In genomic region chr6:31190628-31191373, GRCm38 (mm10) we compare ENCODE assay signal across 10 mouse cellular contexts.
DNase-seq lines count a peak whose midpoint lies in the region; ATAC-seq and TF ChIP-seq lines count a peak whose summit lies in the region.
"Had no signal": no experiment of that assay in that cellular context is flagged by ENCODE, and none has a peak within 500 bp of the region (broad histone marks: within the 10 kb centered on the region; RNA-seq: fewer than 3 reads in every experiment).

No protein-coding gene starts in this region.

- peak; percentile 70 for TF ChIP-seq CTCF in lung, embryonic 14.5 days (IDR thresholded peaks at IDR 0.05; ENCODE audit: low read depth)

- no peak overlapping the region for H3K9ac ChIP-seq in lung, embryonic 14.5 days

- no peak overlapping the region for H3K27ac ChIP-seq in lung, embryonic 14.5 days (ENCODE audit: low read depth)

- H3K9me3 ChIP-seq in lung, embryonic 14.5 days (ENCODE audit: low read depth, low read length): no peaks in the 10 kb centered on the region

- peak; percentile 43 for DNase-seq in embryo, embryonic 10 days (ENCODE audit: low spot score)
- no peak for DNase-seq in embryo, embryonic 9.5 days (ENCODE audit: extremely low spot score)
- peak; percentile 86 for DNase-seq in lung, embryonic 14.5 days
- no peak for DNase-seq in lung, postnatal 4 days
- peak; percentile 66 for DNase-seq in embryo, embryonic 11 days
- DNase-seq in retina, postnatal 7 days (ENCODE audit: low read depth, low spot score): peak; percentile 16
- no peak for DNase-seq in left cerebral cortex, adult 11 months (ENCODE audit: low spot score)
- DNase-seq: B cell, adult 2 months; kidney, adult 11 months had no signal

- ATAC-seq in lung, embryonic 14.5 days (ENCODE audit: insufficient read depth): no peak; the same call in 1 of the 2 replicates
- ATAC-seq in erythroid progenitor cell, adult 5-6 weeks (replicated peaks; ENCODE audit: low FRiP score, poor library complexity, severe bottlenecking): no peak; the same call in 1 of the 2 replicates

- no peaks in the 10 kb centered on the region for H3K27me3 ChIP-seq in lung, embryonic 14.5 days (ENCODE audit: insufficient read depth, low read length)

- no peak overlapping the region for H3K4me3 ChIP-seq in lung, embryonic 14.5 days (ENCODE audit: low read depth, low read length)

- H3K4me2 ChIP-seq in lung, embryonic 14.5 days: no peak overlapping the region

- 39% methylated on average over 5 of the region's 5 CpGs for WGBS in lung, embryonic 14.5 days

- H3K4me1 ChIP-seq in lung, embryonic 14.5 days (ENCODE audit: insufficient read depth): no peaks in the 10 kb centered on the region

- H3K36me3 ChIP-seq in lung, embryonic 14.5 days (ENCODE audit: insufficient read depth): no peaks in the 10 kb centered on the region

Comparison
In these comparisons a context has a peak if more than half of its experiments do, and no peak if none do; other contexts are left out.
1. DNase-seq: peak in embryo, embryonic 10 days (single experiment), lung, embryonic 14.5 days (single experiment), embryo, embryonic 11 days (single experiment) and retina, postnatal 7 days (single experiment); none in embryo, embryonic 9.5 days (single experiment), lung, postnatal 4 days (0 of 2) and left cerebral cortex, adult 11 months (single experiment).